Mouse (Mus musculus) gastrocnemius, postnatal 4 days (tissue): ENCODE data around the gene Cyb5r2. TPM values are rescaled to one million over a fixed set of nuclear protein-coding genes. Genes with fewer than 3 reads are reported as not detected.
A peak's percentile ranks its signal among the peaks of the same experiment; 100 is the strongest.

Source experiments
- DNase-seq, 2 experiments: peaks; one replicate each; pipeline ENCODE4 v3.0.0; 2021 to 2022; ENCODE audit warnings: low spot score in 2 of 2, mixed read lengths in 2 of 2
- total RNA-seq, 2 experiments: library from RNA; stranded (reverse); gene quantifications; 2 replicates each; pipeline ENCODE4 v1.2.3; 2021

Gene Cyb5r2
- total RNA-seq, 2 experiments from 2014 or later, result 0.25 TPM; not detected in 1

DNA sequence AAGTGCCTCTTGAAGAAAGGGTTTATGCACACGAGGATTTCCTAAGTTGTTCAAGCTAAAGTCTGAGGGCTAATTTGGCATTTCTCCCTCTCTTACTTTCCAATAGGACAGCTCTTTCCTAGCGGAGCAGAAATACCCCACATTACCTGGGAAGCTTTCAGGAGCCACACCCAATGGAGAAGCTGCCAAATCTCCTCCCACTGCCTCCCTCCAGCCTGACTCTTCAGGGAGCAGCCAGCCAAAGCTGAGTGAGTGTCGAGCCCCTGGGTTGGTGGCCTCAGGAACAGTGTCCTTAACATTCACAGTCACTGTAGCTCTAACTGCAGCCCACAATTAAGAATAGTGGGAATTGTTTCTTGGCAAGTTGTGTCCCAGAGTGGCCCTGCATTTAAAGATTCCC is 30.3 kb downstream of the Cyb5r2 start:
- DNase-seq, result no peak

DNA sequence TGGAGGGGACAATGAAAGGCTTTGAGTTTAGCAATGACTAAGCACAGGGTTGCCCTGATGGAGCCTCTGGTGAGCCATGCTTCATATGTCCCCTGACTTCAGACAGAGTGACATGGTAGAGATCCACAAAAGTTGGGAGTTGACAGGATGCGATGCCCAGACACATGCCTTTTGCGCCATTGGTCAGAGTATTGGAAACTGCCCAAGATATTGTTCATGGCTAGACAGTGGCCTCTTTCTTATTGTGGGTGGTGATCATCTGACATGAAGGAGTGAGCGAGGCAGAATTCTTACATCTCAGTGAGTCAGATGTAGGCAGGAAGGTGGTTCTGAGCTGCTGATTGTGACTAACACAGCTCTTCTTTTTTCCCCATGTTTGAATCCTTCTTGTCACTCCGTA is 35.3 kb downstream of the Cyb5r2 start:
- no peak for DNase-seq

DNA sequence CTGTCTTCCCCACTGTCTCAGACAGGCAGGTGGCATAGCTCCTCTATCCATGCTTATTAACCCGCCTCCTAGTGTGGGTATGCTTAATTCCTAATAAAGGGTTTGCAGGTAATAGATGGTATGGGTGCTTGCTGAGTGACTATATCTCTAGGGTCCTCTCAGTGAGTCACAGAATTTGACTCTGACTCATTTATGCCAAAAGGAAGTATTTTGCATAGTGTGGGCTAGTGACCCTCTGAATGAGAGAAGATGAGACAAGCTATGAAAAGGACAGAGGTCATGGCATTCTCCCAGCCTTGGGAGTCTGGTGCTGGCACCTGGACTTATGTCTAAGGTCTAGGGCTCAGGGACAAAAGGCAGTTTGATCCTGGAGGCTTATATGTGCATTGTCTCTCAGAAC is 37.1 kb downstream of the Cyb5r2 start:
- DNase-seq, result no peak

DNA sequence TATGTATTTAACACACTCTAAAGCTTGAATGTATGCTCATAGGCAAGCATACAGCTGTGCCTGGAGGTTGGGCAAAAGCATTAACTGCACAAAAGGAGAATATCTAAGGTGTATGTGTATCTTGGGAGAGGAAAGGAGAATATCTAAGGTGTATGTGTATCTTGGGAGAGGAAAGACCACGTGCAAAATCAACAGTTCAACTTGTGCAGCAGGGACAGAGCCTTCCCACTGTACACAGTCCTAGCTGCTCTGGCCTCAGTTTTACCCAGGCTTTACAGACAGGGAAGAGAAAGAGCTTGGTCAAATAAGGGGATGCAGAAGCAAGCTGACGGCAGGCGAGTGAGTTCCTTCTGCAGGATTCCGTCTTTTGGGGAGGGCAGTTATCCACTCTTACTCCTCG is 43.8 kb downstream of the Cyb5r2 start:
- no peak for DNase-seq

DNA sequence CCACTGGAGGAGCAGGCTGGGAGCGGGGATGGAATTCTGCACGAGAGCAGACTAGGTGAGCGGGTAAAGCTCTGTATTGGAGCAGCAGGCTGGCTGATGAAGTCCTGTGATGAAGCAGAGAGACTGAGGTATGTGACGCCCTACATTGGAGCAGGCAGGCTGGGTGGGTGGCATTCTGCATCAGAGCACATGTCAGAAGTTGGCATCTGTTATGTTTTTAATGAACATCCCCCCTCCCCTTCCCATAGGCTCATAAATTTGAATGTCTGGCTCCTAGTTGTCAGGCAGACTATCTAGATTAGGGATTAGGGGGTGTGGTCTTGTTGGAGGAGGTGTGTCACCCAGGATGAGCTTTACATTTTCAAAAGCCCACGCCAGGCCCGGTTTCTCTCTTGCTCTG is 45.1 kb downstream of the Cyb5r2 start:
- DNase-seq, result no peak

DNA sequence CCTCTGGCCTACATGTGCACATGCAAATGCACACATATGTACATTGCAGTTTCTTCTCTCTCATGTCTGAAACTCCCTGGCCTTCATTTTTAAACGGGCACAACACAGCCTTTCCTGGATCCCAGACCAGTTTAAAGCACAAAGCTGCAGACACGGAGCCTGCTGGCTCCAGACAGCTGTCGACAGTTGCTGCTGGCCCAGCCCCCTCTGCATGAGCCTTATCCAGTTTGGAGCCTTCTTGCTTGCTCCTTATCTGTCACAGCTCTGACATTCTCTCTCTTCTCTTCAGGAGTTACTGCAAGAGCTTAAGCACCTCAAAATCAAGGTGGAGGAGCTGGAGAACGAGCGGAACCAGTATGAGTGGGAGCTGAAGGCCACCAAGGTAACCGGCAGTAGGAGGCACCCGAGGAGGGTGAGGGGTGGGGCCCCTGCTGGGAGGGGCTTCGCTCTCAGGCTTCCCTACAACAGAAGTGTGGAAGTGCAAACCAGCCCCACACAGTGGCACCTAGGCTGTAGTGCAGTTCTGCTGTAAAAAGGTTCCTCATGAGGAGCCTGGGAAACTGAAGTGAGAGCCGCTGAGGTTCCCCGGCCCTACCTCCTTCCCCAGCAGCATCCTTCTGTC is 49.2 kb downstream of the Cyb5r2 start:
- peak; percentile 42 to 75 for DNase-seq

DNA sequence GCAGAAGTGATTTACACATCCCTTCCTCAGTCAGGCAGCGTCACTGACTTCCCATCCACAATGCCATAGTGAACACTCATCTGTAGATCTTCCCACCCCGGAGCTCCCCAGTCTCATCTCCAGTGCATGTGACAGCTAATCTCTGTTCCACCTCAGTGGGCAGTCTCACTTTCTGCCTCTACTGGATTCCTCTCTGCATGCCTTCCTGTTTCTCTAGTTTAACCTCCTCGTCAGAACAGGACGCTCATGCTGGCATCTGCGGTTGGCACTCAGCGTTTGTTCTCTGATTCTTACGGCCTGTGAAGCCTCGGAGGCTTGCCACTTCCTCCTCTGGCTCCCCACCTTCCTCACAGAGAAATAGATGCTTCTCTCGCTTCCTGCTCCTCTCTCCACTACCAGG is 50.2 kb downstream of the Cyb5r2 start:
- no peak for DNase-seq

DNA sequence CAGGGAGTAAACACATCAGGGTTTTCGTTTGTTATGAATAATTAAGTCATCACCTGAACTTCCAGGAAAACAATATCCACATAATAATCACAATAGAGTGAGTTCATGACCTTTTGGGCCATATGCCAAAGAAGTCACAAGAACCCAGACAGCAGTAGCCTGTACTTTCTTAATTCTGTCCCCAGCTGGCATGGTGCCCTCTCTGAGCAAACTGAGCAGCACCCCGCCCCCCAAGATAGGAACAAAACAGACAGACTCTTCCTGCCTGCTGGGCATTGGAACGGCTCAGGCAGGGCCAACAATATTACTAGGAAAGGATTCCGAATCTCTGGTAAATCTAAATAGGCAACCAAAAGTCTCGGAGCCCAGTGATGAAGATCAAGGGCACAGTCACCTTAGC is 51.9 kb downstream of the Cyb5r2 start:
- DNase-seq, result no peak

DNA sequence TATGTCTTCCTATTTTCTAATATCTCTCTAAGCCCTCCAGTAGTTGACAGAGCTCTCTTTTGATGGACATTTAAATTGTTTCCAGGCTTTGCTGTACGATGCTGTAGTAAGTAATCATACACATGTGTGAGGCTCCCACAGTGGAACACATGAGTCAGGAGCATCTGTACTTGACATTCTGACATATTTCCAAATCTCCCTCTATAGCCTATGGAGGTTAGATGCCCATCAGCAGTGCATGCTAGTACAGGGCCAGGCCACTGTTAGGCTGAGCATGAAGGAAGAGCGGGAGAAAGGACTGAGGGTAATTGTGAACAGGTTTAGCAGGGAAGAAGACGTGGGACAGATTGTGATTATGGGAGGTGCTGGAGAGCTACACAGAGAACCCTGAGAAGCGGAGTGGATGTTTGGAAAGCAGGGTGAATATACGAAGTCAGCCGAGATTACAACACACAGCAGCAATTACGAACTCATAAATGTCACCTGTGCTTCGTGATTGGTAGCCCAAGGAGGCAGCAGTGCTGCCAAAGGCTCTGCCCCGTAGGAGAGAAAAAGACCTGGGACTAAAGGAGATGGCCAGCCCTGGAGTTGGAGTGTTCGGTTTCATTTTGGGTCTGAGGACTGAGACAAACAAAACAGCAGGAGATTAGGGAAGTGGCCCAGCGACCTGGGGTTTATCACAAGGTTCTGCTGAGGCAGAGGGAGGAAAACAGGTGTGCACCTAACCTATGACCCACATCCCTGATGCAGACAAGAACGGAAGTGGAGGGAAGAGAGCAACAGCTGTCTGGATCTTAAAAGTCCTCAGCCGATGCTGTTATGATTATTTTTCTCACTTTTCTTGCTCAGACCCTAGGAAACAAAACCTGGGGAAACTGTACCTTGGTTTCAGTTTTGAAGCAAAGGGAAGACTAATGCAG is 55.1 kb downstream of the Cyb5r2 start:
- no peak for DNase-seq

DNA sequence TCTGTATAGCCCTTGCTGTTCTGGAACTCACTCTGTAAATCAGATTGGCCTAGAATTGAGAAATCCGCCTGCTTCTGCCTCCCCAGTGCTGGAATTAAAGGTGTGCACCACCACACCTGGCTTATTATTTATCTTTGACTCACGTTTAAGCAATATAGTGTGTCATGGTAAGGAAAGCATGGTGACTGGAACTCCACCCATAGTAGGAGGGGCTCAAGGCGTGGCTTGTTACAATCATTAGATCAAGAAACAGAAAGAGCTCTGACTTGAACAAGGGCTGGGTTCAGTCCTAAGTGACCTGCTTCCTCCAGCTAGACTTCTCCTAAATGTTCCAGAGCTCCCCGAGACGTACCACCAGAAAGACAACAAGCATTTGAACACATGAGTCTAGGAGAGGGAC is 57.2 kb downstream of the Cyb5r2 start:
- no peak for DNase-seq

DNA sequence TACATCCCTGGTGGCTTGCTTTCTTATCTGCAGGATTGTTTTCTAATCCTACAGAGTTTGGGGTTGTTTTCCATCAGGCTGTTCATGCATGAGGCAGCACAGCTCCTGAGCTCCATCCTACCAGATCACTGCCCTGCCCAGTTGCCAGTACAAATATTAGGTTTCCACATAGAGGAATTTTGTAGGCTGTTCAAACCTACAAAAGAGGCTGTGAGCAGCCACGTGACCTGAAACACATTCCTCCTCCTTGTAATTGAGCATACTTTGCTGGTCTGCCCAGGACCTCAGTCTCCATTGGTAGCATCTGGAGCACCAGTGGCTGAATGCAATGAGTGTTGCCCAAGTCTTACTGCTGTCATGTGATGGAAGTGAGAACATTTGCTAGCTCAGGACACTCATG is 57.9 kb downstream of the Cyb5r2 start:
- DNase-seq, result no peak

Other genes starting within 250 kb of the Cyb5r2 start
- 10 to 100 TPM; 21.2 to 21.9 TPM for gene Olfml1, start 190.6 kb downstream of the Cyb5r2 start, total RNA-seq
- 10 to 100 TPM; 24.4 to 25.7 TPM for gene Ppfibp2, start 162.8 kb downstream of the Cyb5r2 start, total RNA-seq
- gene 5330417H12Rik, start 132.9 kb downstream of the Cyb5r2 start, total RNA-seq, result not detected
- not detected for gene Ovch2, start 43.2 kb upstream of the Cyb5r2 start, total RNA-seq
- not detected for gene Olfr467, start 54.2 kb upstream of the Cyb5r2 start, total RNA-seq
- not detected for gene Olfr469, start 67.5 kb upstream of the Cyb5r2 start, total RNA-seq
- not detected for gene Olfr470, start 89.5 kb upstream of the Cyb5r2 start, total RNA-seq
- gene Olfr472, start 139.9 kb upstream of the Cyb5r2 start, total RNA-seq, result not detected
- not detected for gene Olfr473, start 172.4 kb upstream of the Cyb5r2 start, total RNA-seq
- gene Olfr474, start 196.6 kb upstream of the Cyb5r2 start, total RNA-seq, result not detected
- gene Olfr476, start 206.8 kb upstream of the Cyb5r2 start, total RNA-seq, result not detected
- not detected for gene Olfr477, start 228.7 kb upstream of the Cyb5r2 start, total RNA-seq